Mouse (Mus musculus): ENCODE data around the gene Wbp4. TPM values are rescaled to one million over a fixed set of nuclear protein-coding genes. Genes with fewer than 3 reads are reported as not detected.

The Wbp4 gene
- polyA plus RNA-seq, 1 experiment: 27.8 TPM

GRCm38 (mm10) chr14:79413121-79413520, 68.2 kb downstream of the Wbp4 start:
- WGBS: 88% methylated on average over 6 of the region's 6 CpGs
- DNase-seq: no peak
- no peak overlapping the region for H3K4me3 ChIP-seq (replicated peaks; ENCODE audit: insufficient read depth, low read depth, low read length)
- no peak overlapping the region for H3K27ac ChIP-seq (ENCODE audit: insufficient read depth, low read length)
- H3K27me3 ChIP-seq (ENCODE audit: control insufficient read depth, insufficient read depth, low read length): no peaks in the 10 kb centered on the region
- H3K4me1 ChIP-seq (ENCODE audit: control insufficient read depth, insufficient read depth, low read length): no peaks in the 10 kb centered on the region
- no peak for TF ChIP-seq POLR2A (IDR thresholded peaks at IDR 0.05; ENCODE audit: borderline replicate concordance, insufficient read depth, low read length)
- no peak for TF ChIP-seq CTCF (IDR thresholded peaks at IDR 0.05; ENCODE audit: borderline replicate concordance, insufficient read depth, low read depth, low read length)

GRCm38 (mm10) chr14:79410662-79411061, 70.7 kb downstream of the Wbp4 start:
- 90% methylated on average over 2 of the region's 2 CpGs for WGBS

More at GRCm38 (mm10) chr14:79410662-79411061, 70.7 kb downstream of the Wbp4 start:
- Histone ChIP-seq H3K4me3 (replicated peaks; ENCODE audit: insufficient read depth, low read depth, low read length) (no peak overlapping the region), H3K27ac (ENCODE audit: insufficient read depth, low read length) (no peak overlapping the region), H3K27me3 (ENCODE audit: control insufficient read depth, insufficient read depth, low read length) (no peaks in the 10 kb centered on the region), H3K4me1 (ENCODE audit: control insufficient read depth, insufficient read depth, low read length) (no peaks in the 10 kb centered on the region)
- TF ChIP-seq CTCF (IDR thresholded peaks at IDR 0.05; ENCODE audit: borderline replicate concordance, insufficient read depth, low read depth, low read length) (no peak), POLR2A (IDR thresholded peaks at IDR 0.05; ENCODE audit: borderline replicate concordance, insufficient read depth, low read length) (no peak)
- DNase-seq: no peak

Other genes starting within 250 kb of the Wbp4 start
- gene Zfp957, start 234.2 kb downstream of the Wbp4 start, polyA plus RNA-seq (2012; rRNA removed): not detected in 2 replicates
- gene Rgcc, start 179.9 kb downstream of the Wbp4 start, polyA plus RNA-seq (2012; rRNA removed): 41.5 and 45.1 TPM in 2 replicates
- gene Naa16, start 90.7 kb downstream of the Wbp4 start, polyA plus RNA-seq (2012; rRNA removed): 10.7 and 11.2 TPM in 2 replicates
- gene Mtrf1, start 83.7 kb downstream of the Wbp4 start, polyA plus RNA-seq (2012; rRNA removed): 6.6 and 6.9 TPM in 2 replicates
- 15.2 and 17.4 TPM in 2 replicates for gene Kbtbd7, start 55.0 kb downstream of the Wbp4 start, polyA plus RNA-seq (2012; rRNA removed)
- gene Kbtbd6, start 29.7 kb downstream of the Wbp4 start, polyA plus RNA-seq (2012; rRNA removed): 0.51 and 0.84 TPM in 2 replicates
- 3.8 and 4.1 TPM in 2 replicates for gene Elf1, start 326 bp downstream of the Wbp4 start, polyA plus RNA-seq (2012; rRNA removed)
- 40.3 and 41.0 TPM in 2 replicates for gene Sugt1, start 106.2 kb upstream of the Wbp4 start, polyA plus RNA-seq (2012; rRNA removed)
- gene Cnmd, start 180.7 kb upstream of the Wbp4 start, polyA plus RNA-seq (2012; rRNA removed): 3.8 and 3.9 TPM in 2 replicates